Mouse (Mus musculus) heart, postnatal 0 days (tissue): Measurements from ENCODE around the gene Paqr7.

Experiments
- CTCF ChIP-seq: IDR thresholded peaks from 2 replicates; pipeline ENCODE4 v1.5.1; 2016; ENCODE audit warnings: antibody characterized with exemption, control low read depth, low read depth
- EP300 ChIP-seq: IDR thresholded peaks from 2 replicates; pipeline ENCODE4 v1.6.1; 2016; ENCODE audit warnings: antibody characterized with exemption, low read depth

GRCm38 (mm10) chr4:134503686-134504357, 7.3 kb downstream of the Paqr7 start:
- TF ChIP-seq EP300 (no peak), CTCF (no peak)
